Mouse (Mus musculus): ENCODE measurements at regions not wholly inside any gene's neighbourhood (a gene's known extent, or its start where the extent isn't known, plus 50 kb on each side); places are given as distances from the start of the nearest gene placed in this dataset.
"Not testable (repeated sequence)": the region's sequence is repeated elsewhere in the genome, so short reads cannot be mapped to it uniquely, and the experiment has no call there.

DNA sequence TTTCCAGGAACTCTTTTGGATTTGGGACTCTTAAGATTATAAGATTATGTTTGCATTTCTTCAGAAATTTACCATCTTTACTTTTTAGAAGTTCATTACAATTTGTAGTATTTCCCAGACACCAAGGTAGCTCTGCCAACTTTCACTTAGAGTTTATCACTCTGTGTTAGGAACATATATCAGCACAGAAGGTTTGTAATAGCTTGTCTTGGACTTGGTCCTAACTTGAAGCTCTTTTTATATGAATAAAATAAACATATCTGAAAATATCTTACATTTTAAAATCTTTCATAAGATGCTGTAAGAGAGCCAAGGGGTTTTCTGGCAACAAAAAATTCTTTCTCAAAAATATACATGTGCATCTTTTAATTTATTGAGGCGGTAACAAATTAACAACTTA is 813.4 kb upstream of the 4931417E11Rik start:
- DNase-seq (ENCODE audit: extremely low spot score in 1 of 2, low spot score in 1 of 2): peak in 1 of 2 experiments; percentile 3

DNA sequence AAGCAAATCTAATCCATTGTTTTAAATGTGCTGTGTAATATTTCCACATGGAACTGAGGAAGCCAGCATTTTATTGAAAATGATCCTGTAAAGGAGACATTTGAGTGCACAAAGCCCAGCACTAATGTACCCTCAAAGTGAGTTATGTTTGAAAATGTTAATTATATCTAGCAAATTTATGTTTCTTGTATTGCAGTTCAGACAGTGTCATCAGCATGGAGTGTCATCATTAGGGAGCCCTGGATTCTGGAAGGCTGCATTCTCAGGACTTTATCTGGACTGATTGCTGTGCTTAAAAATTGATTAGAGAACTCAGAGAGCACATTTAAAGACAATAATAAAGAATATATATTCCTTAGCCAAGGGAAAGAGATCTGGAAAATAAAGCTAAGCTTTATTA is 804.8 kb upstream of the 4931417E11Rik start:
- DNase-seq (ENCODE audit: extremely low spot score in 1 of 2, low spot score in 1 of 2): no peak

DNA sequence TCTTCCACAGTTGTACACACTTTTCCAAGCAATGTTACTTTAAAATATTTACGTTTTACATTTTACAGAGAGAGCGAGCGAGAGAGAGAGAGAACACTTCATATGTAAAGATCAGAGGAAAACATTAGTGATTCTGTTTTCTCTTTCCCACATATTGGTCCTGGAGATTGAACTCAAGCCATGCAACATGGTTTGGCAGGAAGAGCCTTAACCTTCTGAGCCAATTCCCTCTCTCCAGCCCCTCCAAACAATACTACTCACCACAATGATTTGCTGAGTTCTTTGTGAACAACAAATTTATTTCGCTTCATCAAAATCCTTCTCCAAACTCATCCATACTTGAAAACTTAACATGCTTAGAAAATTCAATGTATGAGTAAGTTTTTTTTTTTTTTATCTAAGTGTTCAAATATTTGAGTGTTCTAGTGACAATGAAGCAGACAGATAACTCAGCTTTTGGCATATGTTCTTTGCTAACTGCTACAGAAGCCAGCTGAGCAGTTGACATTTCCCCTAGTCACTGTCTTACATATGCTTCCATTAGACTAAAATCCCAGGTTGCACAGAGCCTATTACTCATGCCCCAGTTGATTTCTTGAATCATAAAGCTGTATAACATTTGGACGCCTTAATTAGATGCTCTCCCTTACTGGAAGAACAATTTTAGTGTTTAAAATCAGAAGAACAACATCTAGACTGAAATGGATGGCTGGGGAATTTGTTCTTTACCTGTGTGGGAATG is 801.9 kb upstream of the 4931417E11Rik start:
- peak; percentile 1 to 13 for DNase-seq (ENCODE audit: extremely low spot score in 1 of 2, low spot score in 1 of 2)

DNA sequence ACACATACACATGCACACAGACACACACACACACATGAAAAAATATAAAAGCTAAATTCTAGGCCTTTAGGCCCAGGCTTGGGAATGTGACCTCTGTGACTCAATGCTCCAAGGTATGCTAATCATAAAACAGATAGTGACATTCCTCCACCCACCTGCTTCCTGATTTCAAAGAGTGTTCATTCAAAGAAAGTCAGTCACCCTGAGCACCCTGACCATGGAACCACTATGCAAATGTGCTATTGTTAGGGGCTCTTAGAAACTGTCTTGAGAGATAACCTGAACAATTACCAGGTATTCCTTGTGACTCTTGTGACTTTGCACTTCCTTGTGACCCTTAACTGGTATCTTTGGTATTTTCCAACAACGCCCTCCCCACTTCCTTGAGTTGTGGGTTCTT is 797.1 kb upstream of the 4931417E11Rik start:
- DNase-seq (ENCODE audit: extremely low spot score in 1 of 2, low spot score in 1 of 2): not testable (repeated sequence)

All from frontal cortex, adult 2 months (tissue).